Mouse (Mus musculus): ENCODE results near the gene Pdzd2. TPM values are rescaled to one million over a fixed set of nuclear protein-coding genes. Genes with fewer than 3 reads are reported as not detected.
"Not testable (repeated sequence)": the region's sequence is repeated elsewhere in the genome, so short reads cannot be mapped to it uniquely, and the experiment has no call there.

Gene Pdzd2
- total RNA-seq, 1 experiment from 2014 or later, result 0.15 TPM

DNA sequence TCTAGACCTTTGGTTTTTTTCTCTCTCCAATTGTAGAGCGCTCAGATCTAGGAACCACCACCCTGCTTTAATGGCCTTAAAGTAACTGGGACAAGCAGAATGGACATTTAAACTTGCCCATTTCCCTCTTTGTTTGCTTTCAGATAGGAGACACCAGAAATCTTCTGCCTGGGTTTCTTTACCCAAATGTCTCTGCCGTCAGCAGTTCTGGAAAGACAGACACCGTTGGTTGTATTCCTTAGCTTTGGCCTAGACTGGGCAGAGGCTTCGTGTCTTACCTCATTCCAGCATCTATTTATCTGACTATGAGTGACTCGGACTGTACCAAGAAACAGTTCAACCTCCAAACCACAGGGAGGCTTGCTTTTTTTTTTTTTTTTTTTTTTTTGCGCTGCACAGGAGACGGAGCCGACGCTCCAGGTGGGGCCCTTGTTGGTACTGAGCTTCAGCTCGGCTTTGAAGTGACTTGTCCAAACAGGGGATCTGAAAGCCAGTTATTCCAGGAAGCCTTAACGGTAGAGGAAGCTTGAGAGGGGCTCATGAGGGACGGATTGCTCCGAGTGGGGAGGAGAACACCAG is 363.1 kb downstream of the Pdzd2 start:
- ATAC-seq (replicated peaks in 1 of 2; ENCODE audit: insufficient read depth in 1 of 2, low FRiP score in 2 of 2, low TSS enrichment in 1 of 2, low read depth in 1 of 2, poor library complexity in 2 of 2, severe bottlenecking in 2 of 2), result peak in 1 of 2 experiments; percentile 25; a peak in 2 of 4 replicates

DNA sequence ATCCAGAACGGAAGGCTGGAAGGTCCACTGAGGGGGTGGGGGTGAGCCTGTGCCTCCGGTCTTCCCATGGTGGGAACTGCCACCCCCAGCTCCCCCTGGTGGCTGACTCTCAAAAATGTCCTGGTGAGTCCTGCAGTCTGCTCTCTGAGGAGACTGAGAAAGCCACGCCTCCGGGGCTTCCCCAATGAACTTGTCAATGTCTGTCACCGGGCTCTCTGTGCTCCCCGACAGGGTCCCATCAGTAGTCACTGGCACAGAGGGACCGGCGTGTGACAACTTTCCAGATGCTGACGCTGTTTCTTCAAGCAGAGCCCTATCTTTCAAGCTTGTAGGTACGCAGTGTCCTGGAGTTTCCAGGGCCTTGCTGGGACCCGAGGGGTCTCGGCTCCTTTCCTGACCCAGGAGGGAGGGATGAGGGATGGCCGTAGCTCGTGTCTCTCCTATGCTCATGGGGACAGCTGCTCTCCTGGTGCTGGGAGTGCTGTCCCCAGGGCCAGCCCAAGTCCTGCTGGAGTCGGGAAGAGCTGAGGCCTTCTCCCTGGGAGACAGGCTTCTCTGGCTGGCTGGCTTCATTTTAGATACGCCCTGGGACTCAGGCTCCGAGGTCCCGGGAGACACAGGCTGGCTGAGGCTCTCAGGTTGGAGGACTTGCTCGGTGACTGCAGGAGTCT is 363.9 kb downstream of the Pdzd2 start:
- peak; percentile 74 to 80 for ATAC-seq (replicated peaks in 1 of 2; ENCODE audit: insufficient read depth in 1 of 2, low FRiP score in 2 of 2, low TSS enrichment in 1 of 2, low read depth in 1 of 2, poor library complexity in 2 of 2, severe bottlenecking in 2 of 2)

DNA sequence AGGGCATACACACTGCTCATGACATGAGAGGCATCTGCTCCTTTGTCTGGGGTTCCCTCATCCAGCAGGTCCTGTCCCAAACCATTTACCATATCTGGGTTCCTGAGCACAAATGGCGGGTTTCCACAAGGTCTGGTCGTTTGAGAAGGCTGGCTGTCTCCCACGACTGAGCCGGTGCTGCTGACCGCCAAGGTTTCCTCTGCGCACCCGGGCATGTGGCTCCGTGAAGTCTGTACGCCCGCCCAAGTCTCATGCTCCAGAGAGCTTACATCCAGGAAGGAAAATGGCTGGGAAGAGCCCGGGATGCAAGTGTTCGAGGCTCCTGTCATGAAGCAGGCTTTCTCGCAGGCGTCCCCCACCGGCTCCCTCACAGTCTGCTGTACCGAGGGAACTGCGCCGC is 364.8 kb downstream of the Pdzd2 start:
- ATAC-seq (replicated peaks in 1 of 2; ENCODE audit: insufficient read depth in 1 of 2, low FRiP score in 2 of 2, low TSS enrichment in 1 of 2, low read depth in 1 of 2, poor library complexity in 2 of 2, severe bottlenecking in 2 of 2), result no peak

DNA sequence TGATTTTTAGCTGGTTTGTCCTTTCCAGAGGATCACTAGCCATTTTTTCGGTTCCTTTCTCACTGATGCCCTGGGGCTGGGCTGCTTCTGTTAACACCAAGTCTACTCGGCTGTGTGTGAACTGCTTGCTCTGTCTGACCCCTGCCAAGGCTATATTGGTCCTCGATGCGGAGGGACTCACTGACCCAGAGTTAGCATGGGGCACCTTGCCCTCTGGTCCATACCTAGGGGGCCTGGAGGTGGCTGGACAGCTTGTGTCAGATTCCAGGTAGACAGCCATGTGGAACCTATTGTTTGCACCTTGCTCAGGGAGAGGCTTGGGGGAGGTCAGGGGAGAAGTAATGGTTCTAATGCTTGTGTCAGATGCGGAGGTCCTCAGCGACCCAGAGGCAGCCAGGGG is 365.8 kb downstream of the Pdzd2 start:
- ATAC-seq (replicated peaks in 1 of 2; ENCODE audit: insufficient read depth in 1 of 2, low FRiP score in 2 of 2, low TSS enrichment in 1 of 2, low read depth in 1 of 2, poor library complexity in 2 of 2, severe bottlenecking in 2 of 2), result no peak

DNA sequence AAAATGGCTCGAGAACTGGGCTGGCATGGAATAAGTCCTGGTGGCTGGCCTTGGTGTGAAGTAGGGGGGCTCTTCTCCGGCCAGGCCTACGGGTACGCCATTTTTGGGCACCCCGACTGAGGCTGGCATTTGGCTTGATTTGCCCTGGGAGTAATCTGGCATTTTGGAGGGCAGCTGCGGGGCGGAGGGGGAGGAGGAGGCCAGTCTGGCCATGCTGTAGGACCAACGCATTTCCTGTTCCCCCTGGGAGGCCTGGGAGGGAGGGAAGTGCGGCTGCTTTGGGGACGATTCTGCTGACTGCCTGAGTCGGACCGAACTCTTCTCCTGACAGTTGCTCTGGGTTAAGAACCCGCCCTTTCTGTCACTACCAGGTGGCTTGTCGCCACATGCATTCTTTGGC is 366.2 kb downstream of the Pdzd2 start:
- ATAC-seq (replicated peaks in 1 of 2; ENCODE audit: insufficient read depth in 1 of 2, low FRiP score in 2 of 2, low TSS enrichment in 1 of 2, low read depth in 1 of 2, poor library complexity in 2 of 2, severe bottlenecking in 2 of 2), result no peak

DNA sequence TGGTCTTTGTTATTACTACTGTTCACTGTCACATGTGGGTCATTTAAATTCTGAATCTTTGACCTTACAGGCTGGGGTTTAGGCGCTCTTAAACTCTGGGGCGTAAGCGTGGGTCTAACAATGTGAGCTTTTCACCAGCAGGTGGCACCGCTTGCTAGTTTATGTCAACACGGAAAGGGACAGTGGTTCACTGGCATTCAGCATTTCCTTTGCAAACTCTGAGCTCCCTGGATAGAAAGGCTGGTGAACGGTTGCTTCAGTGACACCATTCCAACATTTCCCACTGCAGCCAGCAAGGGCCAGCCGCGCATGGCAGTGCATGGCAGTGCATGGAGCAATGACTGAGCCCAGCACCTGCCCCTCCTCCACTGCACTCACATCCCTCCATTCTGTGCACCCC is 368.5 kb downstream of the Pdzd2 start:
- ATAC-seq (replicated peaks in 1 of 2; ENCODE audit: insufficient read depth in 1 of 2, low FRiP score in 2 of 2, low TSS enrichment in 1 of 2, low read depth in 1 of 2, poor library complexity in 2 of 2, severe bottlenecking in 2 of 2), result peak; percentile 51 to 74

DNA sequence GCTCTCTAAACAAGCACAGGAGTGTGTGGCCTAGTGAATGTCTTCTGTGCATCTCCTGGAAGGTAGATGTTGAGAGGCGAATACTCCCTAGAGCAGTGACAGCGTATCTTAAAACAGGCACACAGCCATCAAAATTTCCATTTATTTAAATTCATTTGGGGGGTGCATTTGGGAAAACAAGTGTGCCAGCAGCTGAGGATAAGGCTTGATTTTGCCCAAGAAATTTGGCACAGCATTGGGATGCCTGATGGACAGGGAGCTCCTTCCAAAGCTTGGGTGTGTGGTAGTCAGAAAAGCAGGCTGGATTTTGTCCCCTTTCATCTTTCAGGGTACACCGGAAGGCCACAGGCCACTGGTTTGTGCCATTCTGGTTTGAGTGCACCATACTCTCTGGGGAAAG is 369.6 kb downstream of the Pdzd2 start:
- no peak for ATAC-seq (replicated peaks in 1 of 2; ENCODE audit: insufficient read depth in 1 of 2, low FRiP score in 2 of 2, low TSS enrichment in 1 of 2, low read depth in 1 of 2, poor library complexity in 2 of 2, severe bottlenecking in 2 of 2)

DNA sequence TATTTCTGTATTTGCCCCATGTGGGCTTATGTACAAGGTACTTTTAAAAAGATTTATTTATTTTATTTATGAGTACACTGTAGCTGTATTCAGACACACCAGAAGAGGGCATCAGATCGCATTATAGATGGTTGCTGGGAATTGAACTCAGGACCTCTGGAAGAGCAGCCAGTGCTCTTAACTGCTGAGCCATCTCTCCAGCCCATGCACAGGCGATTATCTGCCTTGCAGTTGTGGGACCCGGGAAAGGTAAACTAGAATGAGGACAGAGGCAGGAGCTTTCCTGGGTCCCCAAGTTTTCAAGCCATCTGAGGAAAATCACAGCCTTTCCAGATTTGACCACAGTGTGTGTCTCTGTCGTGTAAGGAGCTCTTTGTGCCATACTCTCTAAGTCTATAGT is 370.9 kb downstream of the Pdzd2 start:
- no peak for ATAC-seq (replicated peaks in 1 of 2; ENCODE audit: insufficient read depth in 1 of 2, low FRiP score in 2 of 2, low TSS enrichment in 1 of 2, low read depth in 1 of 2, poor library complexity in 2 of 2, severe bottlenecking in 2 of 2)

DNA sequence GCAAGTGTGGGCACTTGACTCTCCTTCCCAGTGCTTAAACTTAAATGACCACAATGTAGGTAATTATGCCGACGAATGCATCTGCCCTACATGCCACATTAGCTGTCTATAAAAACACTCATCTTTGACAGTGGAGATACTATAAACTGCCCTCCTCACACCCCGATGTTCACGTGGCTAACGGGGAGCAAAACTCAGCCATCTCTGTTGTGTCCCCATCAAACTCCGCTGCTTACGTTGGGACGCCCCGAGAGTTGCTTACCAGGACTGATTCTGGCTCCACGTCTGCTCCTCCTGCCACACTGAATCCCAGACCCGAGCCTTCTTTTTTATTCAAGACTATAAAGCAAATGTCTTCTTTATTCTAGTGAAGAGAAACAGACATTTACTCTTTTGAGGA is 371.4 kb downstream of the Pdzd2 start:
- no peak for ATAC-seq (replicated peaks in 1 of 2; ENCODE audit: insufficient read depth in 1 of 2, low FRiP score in 2 of 2, low TSS enrichment in 1 of 2, low read depth in 1 of 2, poor library complexity in 2 of 2, severe bottlenecking in 2 of 2)

DNA sequence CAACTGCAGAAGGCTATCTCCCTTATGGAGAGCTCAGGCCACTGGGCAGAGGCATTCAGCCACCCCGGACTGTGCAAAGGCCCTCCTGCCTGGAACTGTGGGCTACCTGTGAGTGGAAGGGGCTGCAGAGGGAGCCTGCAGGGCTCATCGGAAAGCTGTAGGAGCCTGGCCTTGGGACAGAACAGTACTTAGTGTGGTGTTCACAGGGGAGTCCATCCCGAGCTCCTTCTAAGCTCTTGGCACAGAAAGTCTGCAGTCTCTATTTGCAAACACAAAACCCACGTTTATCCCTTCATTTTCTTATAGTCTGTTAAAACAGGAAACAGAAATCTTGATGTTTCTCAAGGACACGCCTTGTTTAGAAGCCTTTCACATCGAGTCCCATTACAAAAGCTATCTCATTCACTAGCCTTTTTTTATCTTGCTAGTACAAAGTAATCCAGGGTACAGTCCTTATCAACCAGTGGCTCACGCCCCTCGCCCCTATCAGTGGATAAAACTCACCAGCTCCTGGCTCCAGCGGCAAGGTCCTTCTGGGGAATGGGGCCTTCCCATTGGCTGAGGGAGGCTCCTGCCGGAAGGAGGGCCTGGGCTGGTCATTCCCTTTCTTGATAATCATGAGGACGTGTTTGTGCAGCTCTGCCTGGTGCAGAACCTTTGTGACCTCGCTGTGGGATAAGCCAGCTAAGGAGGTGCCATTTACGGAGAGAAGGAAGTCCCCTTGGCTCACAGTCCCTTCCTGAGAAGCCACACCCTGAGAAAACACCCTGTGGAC is 372.2 kb downstream of the Pdzd2 start:
- no peak; a peak in 1 of 4 replicates for ATAC-seq (replicated peaks in 1 of 2; ENCODE audit: insufficient read depth in 1 of 2, low FRiP score in 2 of 2, low TSS enrichment in 1 of 2, low read depth in 1 of 2, poor library complexity in 2 of 2, severe bottlenecking in 2 of 2)

DNA sequence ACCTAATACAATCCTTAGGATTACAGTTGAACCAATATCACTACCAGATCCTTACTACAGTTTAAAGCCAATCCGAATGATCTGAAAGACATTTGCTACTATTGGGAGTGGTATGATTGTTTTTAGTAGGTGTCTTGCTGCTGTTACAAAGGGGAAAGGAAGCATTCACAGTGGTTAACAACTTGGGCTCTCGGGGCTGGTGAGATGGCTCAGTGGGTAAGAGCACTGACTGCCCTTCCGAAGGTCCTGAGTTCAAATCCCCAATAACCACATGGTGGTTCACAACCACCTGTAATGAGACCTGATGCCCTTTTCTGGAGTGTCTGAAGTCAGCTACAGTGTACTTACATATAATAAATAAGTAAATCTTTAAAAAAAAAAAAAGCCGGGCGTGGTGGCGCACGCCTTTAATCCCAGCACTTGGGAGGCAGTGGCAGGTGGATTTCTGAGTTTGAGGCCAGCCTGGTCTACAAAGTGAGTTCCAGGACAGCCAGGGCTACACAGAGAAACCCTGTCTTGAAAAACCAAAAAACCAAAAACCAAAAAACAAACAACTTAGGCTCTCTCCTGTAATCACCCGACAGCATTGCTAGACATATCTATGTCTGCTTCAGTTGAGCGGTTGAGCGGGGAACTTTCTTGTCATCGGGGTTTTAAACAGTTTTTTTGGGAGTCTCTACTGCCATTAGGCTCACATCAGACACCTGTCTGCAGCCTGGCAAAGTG is 373.0 kb downstream of the Pdzd2 start:
- not testable (repeated sequence) for ATAC-seq (replicated peaks in 1 of 2; ENCODE audit: insufficient read depth in 1 of 2, low FRiP score in 2 of 2, low TSS enrichment in 1 of 2, low read depth in 1 of 2, poor library complexity in 2 of 2, severe bottlenecking in 2 of 2)

DNA sequence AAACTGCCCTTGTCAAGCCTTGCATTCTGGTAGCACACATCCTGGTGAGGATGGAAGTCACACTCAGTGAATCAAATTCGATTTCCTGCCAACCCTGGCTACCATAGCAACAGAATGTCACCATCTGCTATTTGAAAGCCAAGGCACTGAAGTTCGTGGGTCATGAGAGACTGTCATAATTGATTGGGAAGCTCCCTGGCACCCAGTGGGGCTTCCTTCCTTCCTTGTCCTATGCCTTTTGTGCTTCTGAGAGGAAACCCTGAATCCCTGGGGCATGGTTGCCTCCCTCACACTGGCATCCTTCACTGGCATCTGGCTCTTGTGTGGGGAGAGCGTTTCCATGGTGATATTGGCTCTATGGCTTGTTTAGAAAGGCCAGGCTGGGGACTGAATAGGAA is 373.7 kb downstream of the Pdzd2 start:
- no peak for ATAC-seq (replicated peaks in 1 of 2; ENCODE audit: insufficient read depth in 1 of 2, low FRiP score in 2 of 2, low TSS enrichment in 1 of 2, low read depth in 1 of 2, poor library complexity in 2 of 2, severe bottlenecking in 2 of 2)

DNA sequence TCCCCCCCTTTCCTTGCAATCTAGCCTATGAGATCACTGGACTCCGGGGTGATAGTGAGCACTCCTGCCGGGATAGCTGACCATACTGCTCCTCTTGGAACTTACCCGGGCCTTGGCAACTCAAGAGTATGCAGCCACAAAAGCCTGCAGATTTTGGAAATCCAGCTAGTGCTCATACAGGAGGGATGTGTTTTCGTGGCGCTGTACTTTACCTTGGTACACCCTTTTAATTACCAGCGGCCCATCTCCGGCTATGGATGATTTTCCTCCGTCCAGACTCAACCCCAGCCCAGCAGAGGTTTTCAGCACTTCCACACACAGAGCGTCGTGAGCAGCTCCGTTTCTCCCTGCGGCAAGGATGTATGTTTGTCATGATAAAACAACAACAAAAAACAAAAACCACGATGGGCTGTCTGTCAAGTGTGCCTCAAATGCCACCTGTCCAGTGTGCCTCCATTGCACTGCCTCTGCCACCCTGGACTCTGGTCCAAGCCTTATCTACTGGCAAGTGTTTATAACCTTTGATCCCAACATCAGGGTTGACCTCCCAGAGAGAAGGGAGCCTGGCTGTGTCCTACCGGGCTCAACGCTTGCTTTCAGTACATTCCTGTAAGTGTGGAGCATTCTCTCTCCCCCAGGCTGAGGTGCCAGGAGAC is 374.2 kb downstream of the Pdzd2 start:
- ATAC-seq (replicated peaks in 1 of 2; ENCODE audit: insufficient read depth in 1 of 2, low FRiP score in 2 of 2, low TSS enrichment in 1 of 2, low read depth in 1 of 2, poor library complexity in 2 of 2, severe bottlenecking in 2 of 2), result no peak

DNA sequence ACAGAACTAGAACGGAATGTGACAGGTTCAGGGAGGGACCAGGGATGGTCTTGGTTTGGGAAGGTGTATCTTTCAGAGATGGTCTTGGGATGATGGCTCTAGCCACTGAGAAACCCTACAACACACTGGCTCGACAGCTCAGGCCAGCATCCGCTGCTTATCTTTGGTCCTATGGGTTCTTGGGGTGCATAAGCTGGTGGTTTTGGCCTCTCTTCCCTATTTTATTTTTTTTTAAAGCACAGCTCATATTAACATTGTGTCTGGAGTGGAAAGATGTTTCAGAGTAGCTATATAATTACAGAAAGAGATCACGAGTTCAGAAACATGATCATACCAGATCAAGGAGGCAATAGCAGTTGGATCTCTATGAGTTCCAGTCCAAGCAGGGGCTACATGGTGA is 375.6 kb downstream of the Pdzd2 start:
- ATAC-seq (replicated peaks in 1 of 2; ENCODE audit: insufficient read depth in 1 of 2, low FRiP score in 2 of 2, low TSS enrichment in 1 of 2, low read depth in 1 of 2, poor library complexity in 2 of 2, severe bottlenecking in 2 of 2), result no peak

DNA sequence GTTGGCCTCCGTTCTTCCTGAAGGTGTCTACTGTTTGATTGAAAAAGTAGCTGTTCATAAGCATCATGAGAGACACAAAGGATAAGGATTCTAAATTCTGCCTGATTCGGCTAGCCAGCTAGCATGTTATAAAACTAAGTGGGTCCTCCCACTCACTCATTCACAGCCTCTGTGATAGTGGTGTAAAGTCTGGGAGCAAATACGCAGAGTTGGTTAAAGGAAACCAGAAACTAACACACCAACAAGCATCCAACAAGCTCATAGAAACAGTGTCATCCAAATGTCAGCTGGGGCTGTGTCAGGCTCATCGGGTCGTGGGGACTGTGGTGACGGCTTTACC is 377.1 kb downstream of the Pdzd2 start:
- ATAC-seq (replicated peaks in 1 of 2; ENCODE audit: insufficient read depth in 1 of 2, low FRiP score in 2 of 2, low TSS enrichment in 1 of 2, low read depth in 1 of 2, poor library complexity in 2 of 2, severe bottlenecking in 2 of 2), result no peak

DNA sequence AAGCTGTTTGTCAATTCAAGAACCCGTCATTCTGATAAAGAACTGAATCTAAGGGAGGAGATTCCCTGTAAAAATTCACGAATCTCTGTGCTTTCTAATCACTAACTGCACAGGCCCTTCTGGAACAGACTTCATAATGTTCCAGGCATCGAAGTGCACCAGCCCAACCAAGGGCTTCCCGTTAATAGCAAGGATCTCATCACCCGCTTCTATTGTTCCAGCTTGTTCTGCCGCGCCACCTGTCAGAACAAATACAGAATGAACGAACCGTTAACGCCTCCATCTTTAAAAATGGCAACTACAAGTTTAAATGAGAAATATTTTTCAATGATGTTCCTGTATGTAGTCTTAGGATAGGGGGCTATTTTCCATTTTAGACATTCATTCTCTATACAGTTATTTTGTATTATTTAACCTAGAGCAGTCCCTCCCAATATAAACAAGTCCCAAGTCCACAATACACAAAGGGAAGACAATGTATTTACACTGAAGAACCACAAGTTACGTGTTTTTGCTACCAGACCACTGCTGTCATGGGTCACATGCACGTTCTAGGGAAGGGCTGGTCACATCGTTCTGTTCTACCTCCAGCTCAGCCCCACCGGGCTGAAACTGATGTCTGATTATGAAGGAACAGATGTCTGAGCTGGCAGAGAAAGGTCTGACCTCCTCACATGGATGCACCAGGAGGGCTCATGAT is 377.6 kb downstream of the Pdzd2 start:
- no peak for ATAC-seq (replicated peaks in 1 of 2; ENCODE audit: insufficient read depth in 1 of 2, low FRiP score in 2 of 2, low TSS enrichment in 1 of 2, low read depth in 1 of 2, poor library complexity in 2 of 2, severe bottlenecking in 2 of 2)

DNA sequence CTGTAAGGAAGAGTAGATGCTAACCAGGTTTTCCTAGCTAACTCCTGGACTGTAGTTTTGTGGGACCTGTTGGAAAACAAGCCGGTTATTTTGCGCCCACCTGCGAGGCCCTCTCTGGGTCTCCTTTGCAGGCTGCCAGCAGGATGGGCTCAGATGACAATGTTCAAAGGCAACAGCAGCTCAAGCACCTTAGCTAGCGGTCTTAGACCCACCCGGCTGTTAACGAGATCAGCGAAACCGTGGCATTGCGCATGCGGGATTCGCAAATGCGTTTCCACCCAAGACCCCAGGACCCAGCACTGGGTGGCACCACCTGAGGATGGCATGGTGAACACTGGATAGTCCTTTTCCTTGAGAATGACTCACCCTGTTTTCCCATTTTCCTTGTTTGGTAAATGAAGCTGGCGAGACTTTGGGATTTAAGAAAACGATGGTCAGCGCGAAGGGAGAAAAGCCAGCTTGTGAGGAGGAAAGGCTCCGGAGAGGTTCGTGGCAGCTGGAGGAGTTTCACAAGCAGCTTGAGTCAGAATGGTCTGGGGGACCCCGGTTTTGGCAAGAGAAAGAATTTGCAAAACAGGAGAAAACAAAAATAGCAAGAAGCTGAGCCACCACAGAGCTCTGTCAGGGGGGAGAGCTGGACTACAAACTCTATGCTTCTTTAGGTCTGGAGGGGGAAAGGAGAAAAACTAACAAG is 379.1 kb downstream of the Pdzd2 start:
- ATAC-seq (replicated peaks in 1 of 2; ENCODE audit: insufficient read depth in 1 of 2, low FRiP score in 2 of 2, low TSS enrichment in 1 of 2, low read depth in 1 of 2, poor library complexity in 2 of 2, severe bottlenecking in 2 of 2), result no peak

Measured in hematopoietic stem cell, adult 5-6 weeks (primary cell).